Mouse (Mus musculus): ENCODE data around the gene Rhoa.

DNA sequence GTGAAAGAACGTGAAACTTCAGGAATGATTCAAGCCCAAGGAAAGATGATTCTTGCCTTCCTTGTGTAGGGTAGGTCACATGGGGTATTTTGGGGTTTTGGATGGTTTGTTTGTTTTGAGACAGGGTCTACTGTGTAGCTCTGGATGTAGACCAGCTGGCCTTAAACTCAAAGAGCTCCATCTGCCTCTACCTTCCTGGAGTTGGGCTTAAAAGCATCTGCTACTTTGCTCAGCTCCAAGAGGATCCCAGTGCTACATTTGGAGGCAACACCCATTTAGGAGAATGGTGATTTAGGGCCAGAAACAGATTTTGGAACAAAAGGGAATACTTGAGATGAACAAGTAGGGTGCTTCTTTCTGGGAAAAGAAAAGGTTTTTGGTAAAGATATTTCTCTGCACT, 18.9 kb downstream of the Rhoa start:
- no peak for TF ChIP-seq CTCF (IDR thresholded peaks at IDR 0.05; ENCODE audit: insufficient read depth, low read depth, low read length)
- no peak for TF ChIP-seq POLR2A (IDR thresholded peaks at IDR 0.05; ENCODE audit: insufficient read depth, low read depth, low read length)
